In the genomic region with DNA sequence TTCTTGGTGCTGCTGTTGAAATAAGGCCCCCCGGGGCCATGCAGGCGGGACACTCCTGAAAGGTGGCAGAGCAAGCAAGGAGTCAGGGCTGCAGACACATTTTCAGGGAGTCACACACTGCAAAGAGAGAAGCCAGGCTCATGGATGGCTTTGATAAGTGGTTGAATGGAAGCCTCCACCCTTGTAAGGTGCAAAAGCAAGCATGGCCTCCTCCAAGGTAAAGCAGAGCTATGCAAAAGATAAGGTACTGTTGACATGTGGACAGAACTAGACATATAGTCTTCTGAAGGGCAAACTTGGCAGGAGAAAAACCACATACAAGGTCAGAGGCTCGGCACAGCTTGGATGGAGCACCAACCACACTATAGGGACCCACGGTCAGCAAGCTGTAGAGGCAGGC, we compare ENCODE assay signal across 11 mouse cellular contexts.
"Had no signal": no experiment of that assay in that cellular context is flagged by ENCODE, and none has a peak within 500 bp of the region (broad histone marks: within the 10 kb centered on the region; RNA-seq: fewer than 3 reads in every experiment).

No protein-coding gene starts in this region.

- H3K27ac ChIP-seq: limb, embryonic 12.5 days; limb, embryonic 15.5 days; macrophage; midbrain, embryonic 13.5 days had no signal

- H3K9me3 ChIP-seq: limb, embryonic 15.5 days had no signal

- H3K36me3 ChIP-seq: limb, embryonic 12.5 days; limb, embryonic 15.5 days; midbrain, embryonic 13.5 days had no signal

- H3K4me3 ChIP-seq: limb, embryonic 12.5 days; limb, embryonic 15.5 days; midbrain, embryonic 13.5 days had no signal

- DNase-seq: kidney, adult 9 months; kidney, postnatal 14 days; kidney, postnatal 4 days; left cerebral cortex, postnatal 4 days; lung, embryonic 14.5 days; thymus, adult 18-20 months had no signal

- H3K27me3 ChIP-seq: limb, embryonic 12.5 days; limb, embryonic 15.5 days; midbrain, embryonic 13.5 days had no signal

- H3K4me2 ChIP-seq: limb, embryonic 12.5 days; limb, embryonic 15.5 days; lung, embryonic 14.5 days; midbrain, embryonic 13.5 days had no signal

- H3K9ac ChIP-seq: limb, embryonic 12.5 days; limb, embryonic 15.5 days; lung, embryonic 14.5 days; midbrain, embryonic 13.5 days had no signal

- ATAC-seq: lung, postnatal 0 days; midbrain, embryonic 13.5 days had no signal
